Mouse (Mus musculus): Measurements from ENCODE around the gene Cog5.

Cog5 gene

GRCm38 (mm10) chr12:31983769-31984168, 329.1 kb downstream of the Cog5 start:
- DNase-seq (ENCODE audit: low spot score in 2 of 2): no peak

GRCm38 (mm10) chr12:31984206-31984605, 329.5 kb downstream of the Cog5 start:
- no peak for DNase-seq (ENCODE audit: low spot score in 2 of 2)

GRCm38 (mm10) chr12:31984664-31985063, 330.0 kb downstream of the Cog5 start:
- DNase-seq (ENCODE audit: low spot score in 2 of 2): no peak

- no peak for DNase-seq (ENCODE audit: low spot score in 2 of 2)
Observed at GRCm38 (mm10) chr12:31985738-31986137, 331.1 kb downstream of the Cog5 start.

- no peak for DNase-seq (ENCODE audit: low spot score in 2 of 2)
Observed at GRCm38 (mm10) chr12:31986463-31986862, 331.8 kb downstream of the Cog5 start.
